Mouse (Mus musculus): Measurements from ENCODE around the gene Gpr4.

The Gpr4 gene

GRCm38 (mm10) chr7:19230041-19230580, 17.8 kb downstream of the Gpr4 start:
- no peak for DNase-seq

GRCm38 (mm10) chr7:19230899-19231298, 18.6 kb downstream of the Gpr4 start:
- no peak for DNase-seq

GRCm38 (mm10) chr7:19231849-19232248, 19.5 kb downstream of the Gpr4 start:
- no peak for DNase-seq

GRCm38 (mm10) chr7:19234652-19235051, 22.3 kb downstream of the Gpr4 start:
- DNase-seq = no peak

- DNase-seq = no peak
Measured at GRCm38 (mm10) chr7:19235092-19235671, 22.8 kb downstream of the Gpr4 start.

- DNase-seq = no peak
Measured at GRCm38 (mm10) chr7:19236411-19236810, 24.1 kb downstream of the Gpr4 start.

- DNase-seq = no peak
Measured at GRCm38 (mm10) chr7:19238344-19238743, 26.0 kb downstream of the Gpr4 start.

GRCm38 (mm10) chr7:19239423-19239822, 27.1 kb downstream of the Gpr4 start:
- DNase-seq = peak; percentile 90

GRCm38 (mm10) chr7:19239986-19240385, 27.6 kb downstream of the Gpr4 start:
- no peak for DNase-seq

GRCm38 (mm10) chr7:19240905-19241463, 28.6 kb downstream of the Gpr4 start:
- DNase-seq = peak; percentile 51

GRCm38 (mm10) chr7:19242005-19242404, 29.7 kb downstream of the Gpr4 start:
- no peak for DNase-seq

- peak; percentile 46 for DNase-seq
Measured at GRCm38 (mm10) chr7:19243858-19244257, 31.5 kb downstream of the Gpr4 start.

GRCm38 (mm10) chr7:19245083-19245482, 32.7 kb downstream of the Gpr4 start:
- DNase-seq = no peak

- no peak for DNase-seq
Measured at GRCm38 (mm10) chr7:19246855-19247254, 34.5 kb downstream of the Gpr4 start.

GRCm38 (mm10) chr7:19247511-19247910, 35.2 kb downstream of the Gpr4 start:
- no peak for DNase-seq

GRCm38 (mm10) chr7:19252078-19252477, 39.7 kb downstream of the Gpr4 start:
- no peak for DNase-seq

GRCm38 (mm10) chr7:19253437-19253836, 41.1 kb downstream of the Gpr4 start:
- no peak for DNase-seq

GRCm38 (mm10) chr7:19255395-19255794, 43.1 kb downstream of the Gpr4 start:
- no peak for DNase-seq

- no peak for DNase-seq
Measured at GRCm38 (mm10) chr7:19256567-19256966, 44.2 kb downstream of the Gpr4 start.

GRCm38 (mm10) chr7:19257390-19258022, 45.2 kb downstream of the Gpr4 start:
- peak; percentile 70 for DNase-seq

- DNase-seq = no peak
Measured at GRCm38 (mm10) chr7:19258336-19258735, 46.0 kb downstream of the Gpr4 start.

GRCm38 (mm10) chr7:19265147-19265546, 52.8 kb downstream of the Gpr4 start:
- DNase-seq = no peak

- no peak for DNase-seq
Measured at GRCm38 (mm10) chr7:19265928-19266822, 53.8 kb downstream of the Gpr4 start.

Data from right cerebral cortex, adult 18-20 months (tissue).